Mouse (Mus musculus): ENCODE measurements around the gene Ccdc85c. TPM values are rescaled to one million over a fixed set of nuclear protein-coding genes. Genes with fewer than 3 reads are reported as not detected.

The Ccdc85c gene
- polyA plus RNA-seq, 1 experiment = 26.1 TPM

DNA sequence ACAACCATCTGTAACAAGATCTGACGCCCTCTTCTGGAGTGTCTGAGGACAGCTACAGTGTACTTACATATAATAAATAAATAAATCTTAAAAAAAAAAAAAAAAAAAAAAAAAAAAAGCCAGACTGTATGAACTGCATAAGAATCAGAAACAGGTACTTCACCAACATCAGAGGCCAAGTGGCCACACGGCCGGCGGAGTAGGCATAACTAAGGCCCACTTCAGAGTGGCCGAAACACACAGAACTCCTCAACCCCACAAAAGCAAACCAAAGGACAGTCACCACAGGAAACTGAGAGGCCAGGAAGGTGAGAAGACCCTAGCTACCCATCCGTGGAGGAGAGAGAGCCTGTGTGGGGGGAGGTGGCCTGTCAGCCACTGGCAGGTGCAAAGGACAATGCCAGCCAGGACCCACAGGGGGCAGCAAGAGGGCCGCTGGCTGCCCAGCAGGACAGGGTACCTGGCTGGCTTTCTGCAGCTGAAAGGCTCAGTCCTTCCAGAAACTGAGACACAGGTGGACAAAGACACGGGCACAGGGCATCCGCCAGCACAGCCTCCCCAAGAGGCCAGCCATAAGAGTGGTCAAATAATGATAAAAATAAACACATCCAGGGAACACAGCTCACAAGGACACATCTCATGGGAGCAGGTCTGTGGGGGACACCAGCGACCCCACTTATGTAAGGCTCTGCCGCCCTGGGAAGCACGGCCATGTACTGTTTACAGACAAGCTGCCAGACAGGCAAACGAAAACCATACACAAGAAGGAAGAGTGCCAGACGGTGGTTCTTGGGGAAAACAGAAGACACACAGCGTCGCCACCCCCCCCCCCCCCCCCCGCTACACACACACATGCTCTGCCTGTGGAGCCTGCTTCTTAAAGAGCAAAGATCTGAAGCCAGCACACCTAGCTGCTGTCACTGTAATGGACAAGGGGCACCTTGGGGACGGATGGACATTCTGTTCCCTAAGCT is 44.1 kb downstream of the Ccdc85c start:
- Histone ChIP-seq H3K27ac (ENCODE audit: control insufficient read depth, insufficient read depth, low read length) (no peak overlapping the region), H3K27me3 (ENCODE audit: control insufficient read depth, insufficient read depth, low read length) (no peaks in the 10 kb centered on the region), H3K4me3 (ENCODE audit: control insufficient read depth, insufficient read depth, low read length) (no peak overlapping the region), H3K4me1 (replicated peaks; ENCODE audit: control insufficient read depth, insufficient read depth, low read length) (no peaks in the 10 kb centered on the region), H3K36me3 (ENCODE audit: control insufficient read depth, insufficient read depth, low read length) (no peaks in the 10 kb centered on the region)
- WGBS = 70% methylated on average over 18 of the region's 18 CpGs
- no peak for TF ChIP-seq POLR2A (IDR thresholded peaks at IDR 0.05; ENCODE audit: control insufficient read depth, extremely low read depth, insufficient read depth, low read length, poor library complexity)
- TF ChIP-seq CTCF (IDR thresholded peaks at IDR 0.05; ENCODE audit: borderline replicate concordance, control insufficient read depth, extremely low read depth, insufficient read depth, low read length, poor library complexity) = peak; percentile 7; the same call in 1 of the 2 replicates
- DNase-seq = peak; percentile 44

DNA sequence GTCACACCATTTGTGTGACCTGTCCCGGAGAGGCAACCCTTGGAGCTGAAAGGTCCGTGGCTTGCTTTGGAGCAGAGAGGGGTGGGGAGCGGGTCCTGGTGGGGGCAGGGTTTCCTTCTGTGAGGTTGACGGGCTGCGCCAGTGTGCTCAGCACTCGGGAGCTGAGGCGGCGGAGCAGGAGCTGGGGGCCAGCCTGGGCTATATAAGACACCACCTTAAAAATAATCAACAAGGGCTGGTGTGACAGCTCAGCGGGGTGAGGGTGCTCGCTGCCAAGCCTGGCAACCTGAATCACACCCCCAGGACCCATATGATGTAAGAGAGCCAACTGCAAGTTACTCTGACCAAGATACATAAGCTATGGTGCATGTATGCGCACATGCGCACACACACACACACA is 45.1 kb downstream of the Ccdc85c start:
- Histone ChIP-seq H3K27ac (ENCODE audit: control insufficient read depth, insufficient read depth, low read length) (no peak overlapping the region), H3K4me1 (replicated peaks; ENCODE audit: control insufficient read depth, insufficient read depth, low read length) (no peaks in the 10 kb centered on the region), H3K27me3 (ENCODE audit: control insufficient read depth, insufficient read depth, low read length) (no peaks in the 10 kb centered on the region), H3K4me3 (ENCODE audit: control insufficient read depth, insufficient read depth, low read length) (no peak overlapping the region), H3K36me3 (ENCODE audit: control insufficient read depth, insufficient read depth, low read length) (no peaks in the 10 kb centered on the region)
- DNase-seq = no peak
- TF ChIP-seq POLR2A (IDR thresholded peaks at IDR 0.05; ENCODE audit: control insufficient read depth, extremely low read depth, insufficient read depth, low read length, poor library complexity) = no peak
- no peak for TF ChIP-seq CTCF (IDR thresholded peaks at IDR 0.05; ENCODE audit: borderline replicate concordance, control insufficient read depth, extremely low read depth, insufficient read depth, low read length, poor library complexity)
- 96% methylated on average over 12 of the region's 12 CpGs for WGBS

DNA sequence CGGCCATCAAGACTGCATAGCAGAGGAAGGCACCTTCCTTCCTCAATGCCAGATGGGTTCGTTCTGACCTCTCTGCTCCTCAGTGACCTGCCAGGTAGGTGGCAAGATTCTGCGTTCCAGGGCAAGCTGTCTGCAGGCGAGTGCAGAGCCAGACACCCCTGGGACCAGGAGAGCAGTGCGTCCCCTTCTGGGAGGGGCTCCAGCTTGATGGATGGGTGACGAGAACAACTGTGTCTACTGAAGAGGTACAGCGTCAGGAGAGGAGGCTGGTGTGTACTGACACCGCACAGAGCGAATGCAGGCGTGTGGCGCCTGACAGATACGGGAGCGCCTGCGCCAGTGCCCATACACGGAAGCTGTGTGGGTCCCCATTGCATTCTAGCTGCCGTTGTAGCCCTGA is 47.7 kb downstream of the Ccdc85c start:
- no peak for TF ChIP-seq POLR2A (IDR thresholded peaks at IDR 0.05; ENCODE audit: control insufficient read depth, extremely low read depth, insufficient read depth, low read length, poor library complexity)
- no peak for TF ChIP-seq CTCF (IDR thresholded peaks at IDR 0.05; ENCODE audit: borderline replicate concordance, control insufficient read depth, extremely low read depth, insufficient read depth, low read length, poor library complexity)
- no peak overlapping the region for H3K27ac ChIP-seq (ENCODE audit: control insufficient read depth, insufficient read depth, low read length)
- no peaks in the 10 kb centered on the region for H3K27me3 ChIP-seq (ENCODE audit: control insufficient read depth, insufficient read depth, low read length)
- H3K36me3 ChIP-seq (ENCODE audit: control insufficient read depth, insufficient read depth, low read length) = no peaks in the 10 kb centered on the region
- 98% methylated on average over 16 of the region's 16 CpGs for WGBS
- H3K4me1 ChIP-seq (replicated peaks; ENCODE audit: control insufficient read depth, insufficient read depth, low read length) = no peaks in the 10 kb centered on the region
- no peak overlapping the region for H3K4me3 ChIP-seq (ENCODE audit: control insufficient read depth, insufficient read depth, low read length)
- no peak for DNase-seq

DNA sequence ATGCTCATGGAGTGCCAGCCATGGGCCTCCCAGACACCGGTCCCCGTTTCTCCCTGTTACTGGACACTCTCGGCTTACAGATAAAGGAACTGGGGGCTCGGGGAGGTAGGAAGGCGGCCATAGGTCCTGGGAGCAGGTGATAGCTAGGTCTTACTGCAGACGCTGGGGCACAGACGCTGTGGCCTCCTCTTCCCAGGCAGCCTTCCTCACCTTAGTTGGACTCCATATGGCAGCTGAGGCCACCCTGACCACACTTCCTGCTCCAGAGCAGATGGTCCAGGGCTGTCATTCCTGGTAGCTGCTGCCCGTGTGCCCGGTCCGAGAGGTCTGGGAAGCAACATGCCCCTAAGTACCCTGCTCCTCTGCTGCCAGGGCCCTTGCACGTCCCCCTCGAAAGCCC is 48.3 kb downstream of the Ccdc85c start:
- H3K36me3 ChIP-seq (ENCODE audit: control insufficient read depth, insufficient read depth, low read length) = no peaks in the 10 kb centered on the region

DNA sequence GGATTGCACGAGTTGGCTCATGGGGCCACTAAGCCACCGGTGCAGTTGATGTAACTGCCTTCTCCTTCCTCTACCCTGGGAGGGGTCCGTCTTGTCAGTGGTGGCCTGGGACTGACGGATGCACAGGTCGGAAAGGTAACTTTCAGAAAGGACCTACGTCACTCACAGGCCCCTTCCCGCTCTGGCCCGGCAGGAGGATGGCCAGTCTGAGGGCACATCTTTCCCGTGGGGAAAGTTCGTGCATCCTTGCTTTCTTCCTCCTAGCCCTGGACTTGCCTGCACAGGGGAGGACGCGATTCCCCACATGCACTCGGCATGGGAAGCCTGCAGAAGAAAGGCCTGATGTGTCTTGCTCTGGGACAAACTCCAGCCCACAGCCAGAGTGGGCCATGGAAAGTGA is 49.0 kb downstream of the Ccdc85c start:
- Histone ChIP-seq H3K36me3 (ENCODE audit: control insufficient read depth, insufficient read depth, low read length) (no peaks in the 10 kb centered on the region), H3K27ac (ENCODE audit: control insufficient read depth, insufficient read depth, low read length) (no peak overlapping the region), H3K4me3 (ENCODE audit: control insufficient read depth, insufficient read depth, low read length) (no peak overlapping the region), H3K4me1 (replicated peaks; ENCODE audit: control insufficient read depth, insufficient read depth, low read length) (no peaks in the 10 kb centered on the region), H3K27me3 (ENCODE audit: control insufficient read depth, insufficient read depth, low read length) (no peaks in the 10 kb centered on the region)
- no peak for DNase-seq
- WGBS = 95% methylated on average over 13 of the region's 13 CpGs
- TF ChIP-seq POLR2A (IDR thresholded peaks at IDR 0.05; ENCODE audit: control insufficient read depth, extremely low read depth, insufficient read depth, low read length, poor library complexity) (no peak), CTCF (IDR thresholded peaks at IDR 0.05; ENCODE audit: borderline replicate concordance, control insufficient read depth, extremely low read depth, insufficient read depth, low read length, poor library complexity) (no peak)

More for the DNA sequence above, 48.3 kb downstream of the Ccdc85c start:
- H3K4me1 ChIP-seq (replicated peaks; ENCODE audit: control insufficient read depth, insufficient read depth, low read length) = no peaks in the 10 kb centered on the region
- TF ChIP-seq CTCF (IDR thresholded peaks at IDR 0.05; ENCODE audit: borderline replicate concordance, control insufficient read depth, extremely low read depth, insufficient read depth, low read length, poor library complexity) = no peak
- no peak for TF ChIP-seq POLR2A (IDR thresholded peaks at IDR 0.05; ENCODE audit: control insufficient read depth, extremely low read depth, insufficient read depth, low read length, poor library complexity)
- no peak overlapping the region for H3K4me3 ChIP-seq (ENCODE audit: control insufficient read depth, insufficient read depth, low read length)
- WGBS = 95% methylated on average over 12 of the region's 12 CpGs
- no peaks in the 10 kb centered on the region for H3K27me3 ChIP-seq (ENCODE audit: control insufficient read depth, insufficient read depth, low read length)
- DNase-seq = no peak
- H3K27ac ChIP-seq (ENCODE audit: control insufficient read depth, insufficient read depth, low read length) = no peak overlapping the region

DNA sequence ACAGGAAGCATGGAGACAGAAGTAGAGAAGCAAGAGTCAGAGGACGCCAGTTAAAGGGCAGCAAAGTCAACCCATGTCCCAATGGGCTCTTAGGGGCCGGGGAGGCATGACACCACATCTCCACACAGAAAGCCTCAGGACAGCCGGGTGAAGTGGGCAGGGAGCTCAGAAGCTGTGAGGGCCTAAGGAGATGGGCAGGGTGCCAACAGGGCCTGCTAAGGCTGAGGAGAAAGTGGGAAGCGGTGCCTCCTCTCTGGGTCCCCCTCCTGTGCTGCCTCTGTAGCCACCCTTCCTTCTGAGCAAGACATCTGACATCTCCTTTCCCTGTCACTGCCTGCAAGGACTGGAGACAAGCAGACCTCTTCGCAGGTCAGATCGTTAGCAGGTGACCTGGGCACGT is 49.4 kb downstream of the Ccdc85c start:
- WGBS = 93% methylated on average over 7 of the region's 7 CpGs

More for the DNA sequence above, 49.4 kb downstream of the Ccdc85c start:
- TF ChIP-seq CTCF (IDR thresholded peaks at IDR 0.05; ENCODE audit: borderline replicate concordance, control insufficient read depth, extremely low read depth, insufficient read depth, low read length, poor library complexity) = no peak
- TF ChIP-seq POLR2A (IDR thresholded peaks at IDR 0.05; ENCODE audit: control insufficient read depth, extremely low read depth, insufficient read depth, low read length, poor library complexity) = no peak
- no peaks in the 10 kb centered on the region for H3K27me3 ChIP-seq (ENCODE audit: control insufficient read depth, insufficient read depth, low read length)
- H3K36me3 ChIP-seq (ENCODE audit: control insufficient read depth, insufficient read depth, low read length) = no peaks in the 10 kb centered on the region
- H3K27ac ChIP-seq (ENCODE audit: control insufficient read depth, insufficient read depth, low read length) = no peak overlapping the region
- DNase-seq = no peak
- no peaks in the 10 kb centered on the region for H3K4me1 ChIP-seq (replicated peaks; ENCODE audit: control insufficient read depth, insufficient read depth, low read length)
- no peak overlapping the region for H3K4me3 ChIP-seq (ENCODE audit: control insufficient read depth, insufficient read depth, low read length)

Measured in thymus, adult 2 months (tissue).